Mouse (Mus musculus) embryonic fibroblast, embryonic 13.5 days (primary cell): ENCODE measurements around the gene Dst. TPM values are rescaled to one million over a fixed set of nuclear protein-coding genes. Genes with fewer than 3 reads are reported as not detected.

Source experiments
- H3K27ac ChIP-seq: 2 replicates; pipeline ENCODE4 v1.5.1; 2012; ENCODE audit warnings: low read length, control low read depth, inconsistent platforms; ENCODE audit not compliant: insufficient read depth
- H3K4me1 ChIP-seq: 2 replicates; pipeline ENCODE4 v1.6.1; 2011; ENCODE audit warnings: low read length; ENCODE audit not compliant: control insufficient read depth, insufficient read depth
- H3K4me3 ChIP-seq: 2 replicates; pipeline ENCODE4 v1.5.1; 2011; ENCODE audit warnings: mild to moderate bottlenecking, control low read depth, low read length; ENCODE audit not compliant: insufficient read depth
- CTCF ChIP-seq: IDR thresholded peaks from 2 replicates; pipeline ENCODE4 v1.5.1; 2011; ENCODE audit warnings: mild to moderate bottlenecking, control low read depth, low read length, moderate library complexity, borderline replicate concordance; ENCODE audit not compliant: insufficient read depth
- POLR2A ChIP-seq: IDR thresholded peaks from 2 replicates; pipeline ENCODE4 v1.6.1; 2011; ENCODE audit warnings: low read depth, mild to moderate bottlenecking, control low read depth, low read length, moderate library complexity
- polyA plus RNA-seq: library from polyadenylated mRNA; stranded (reverse); fragments of >200 nt; gene quantifications from 2 replicates; pipeline ENCODE4 v1.2.4, GENCODE M21; 2011; ENCODE audit warnings: low read depth; ENCODE audit not compliant: missing spikeins, insufficient read length

The Dst gene
- polyA plus RNA-seq, 1 experiment, result 101 TPM

- Histone ChIP-seq H3K27ac (0 out of 2 replicates have a peak overlapping the region, but pooled peaks have one; percentile 21), H3K4me3 (no peak overlapping the region), H3K4me1 (peaks cover 4% of the 10 kb centered on the region)
- TF ChIP-seq CTCF (no peak), POLR2A (no peak)
Measured at GRCm38 (mm10) chr1:34129691-34130090, 221.7 kb downstream of the Dst start.

- TF ChIP-seq POLR2A, result no peak
- no peak for TF ChIP-seq CTCF
- peaks cover 4% of the 10 kb centered on the region for H3K4me1 ChIP-seq
- no peak overlapping the region for H3K27ac ChIP-seq
- H3K4me3 ChIP-seq, result no peak overlapping the region
Measured at GRCm38 (mm10) chr1:34130804-34131203, 222.8 kb downstream of the Dst start.

GRCm38 (mm10) chr1:34132875-34133274 is 224.8 kb downstream of the Dst start:
- H3K27ac ChIP-seq, result no peak overlapping the region
- H3K4me3 ChIP-seq, result no peak overlapping the region
- TF ChIP-seq POLR2A (no peak), CTCF (no peak)
- peaks cover 4% of the 10 kb centered on the region for H3K4me1 ChIP-seq

- Histone ChIP-seq H3K4me1 (peaks cover 6% of the 10 kb centered on the region), H3K27ac (no peak overlapping the region), H3K4me3 (no peak overlapping the region)
- no peak for TF ChIP-seq POLR2A
Measured at GRCm38 (mm10) chr1:34135535-34135934, 227.5 kb downstream of the Dst start.

GRCm38 (mm10) chr1:34139191-34139853 is 231.3 kb downstream of the Dst start:
- peak overlapping the region; percentile 55 for H3K27ac ChIP-seq
- TF ChIP-seq CTCF, result no peak
- TF ChIP-seq POLR2A, result no peak

GRCm38 (mm10) chr1:34139871-34140471 is 231.9 kb downstream of the Dst start:
- TF ChIP-seq POLR2A (no peak), CTCF (no peak)
- Histone ChIP-seq H3K4me1 (peaks cover 10% of the 10 kb centered on the region), H3K4me3 (no peak overlapping the region), H3K27ac (peak overlapping the region; percentile 67)

More at GRCm38 (mm10) chr1:34139191-34139853, 231.3 kb downstream of the Dst start:
- Histone ChIP-seq H3K4me3 (no peak overlapping the region), H3K4me1 (peaks cover 10% of the 10 kb centered on the region)

GRCm38 (mm10) chr1:34140686-34141085 is 232.7 kb downstream of the Dst start:
- H3K4me3 ChIP-seq, result no peak overlapping the region
- no peak for TF ChIP-seq CTCF
- TF ChIP-seq POLR2A, result no peak
- H3K4me1 ChIP-seq, result peaks cover 10% of the 10 kb centered on the region
- peak overlapping the region; percentile 67 for H3K27ac ChIP-seq

- H3K4me1 ChIP-seq, result peaks cover 10% of the 10 kb centered on the region
- TF ChIP-seq CTCF (no peak), POLR2A (no peak)
- H3K27ac ChIP-seq, result no peak overlapping the region
- no peak overlapping the region for H3K4me3 ChIP-seq
Measured at GRCm38 (mm10) chr1:34142951-34143580, 235.0 kb downstream of the Dst start.

GRCm38 (mm10) chr1:34144826-34145225 is 236.8 kb downstream of the Dst start:
- TF ChIP-seq CTCF, result no peak
- no peak for TF ChIP-seq POLR2A
- H3K4me3 ChIP-seq, result no peak overlapping the region
- H3K4me1 ChIP-seq, result peaks cover 11% of the 10 kb centered on the region
- H3K27ac ChIP-seq, result no peak overlapping the region

GRCm38 (mm10) chr1:34148039-34148438 is 240.0 kb downstream of the Dst start:
- Histone ChIP-seq H3K27ac (no peak overlapping the region), H3K4me3 (no peak overlapping the region), H3K4me1 (peaks cover 10% of the 10 kb centered on the region)
- TF ChIP-seq POLR2A (no peak), CTCF (no peak)
